ENCODE assay signal across 25 mouse cellular contexts in genomic region chr10:19901992-19902391, GRCm38 (mm10). TPM values are rescaled to one million over a fixed set of nuclear protein-coding genes. Genes with fewer than 3 reads are reported as not detected.
DNase-seq lines count a peak whose midpoint lies in the region; ATAC-seq and TF ChIP-seq lines count a peak whose summit lies in the region.
"Had no signal": no experiment of that assay in that cellular context is flagged by ENCODE, and none has a peak within 500 bp of the region (broad histone marks: within the 10 kb centered on the region; RNA-seq: fewer than 3 reads in every experiment).

No protein-coding gene starts in this region.

- ATAC-seq in intestine, embryonic 16.5 days: peak; percentile 73
- no peak for ATAC-seq in intestine, embryonic 15.5 days
- peak; percentile 45; the same call in 1 of the 2 replicates for ATAC-seq in liver, embryonic 16.5 days (ENCODE audit: low read depth)
- no peak for ATAC-seq in liver, embryonic 12.5 days
- peak; percentile 69 for ATAC-seq in intestine, postnatal 0 days
- ATAC-seq: activated CD4-positive, CD25-positive, alpha-beta regulatory T cell, adult 4 months; CD4-positive, CD25-positive, alpha-beta regulatory T cell, adult 4 months; forebrain, embryonic 13.5 days; forebrain, embryonic 15.5 days; forebrain, postnatal 0 days; Patski had no signal

- H3K27ac ChIP-seq in intestine, embryonic 16.5 days (ENCODE audit: low read length): no peak overlapping the region
- no peak overlapping the region for H3K27ac ChIP-seq in intestine, embryonic 15.5 days
- H3K27ac ChIP-seq in liver, embryonic 16.5 days (ENCODE audit: low read length): no peak overlapping the region
- no peak overlapping the region for H3K27ac ChIP-seq in liver, embryonic 12.5 days
- no peak overlapping the region for H3K27ac ChIP-seq in intestine, postnatal 0 days (ENCODE audit: low read depth, low read length)
- H3K27ac ChIP-seq: embryonic facial prominence, embryonic 10.5 days; embryonic facial prominence, embryonic 12.5 days; forebrain, embryonic 13.5 days; forebrain, embryonic 15.5 days had no signal

- no peak overlapping the region for H3K4me2 ChIP-seq in intestine, embryonic 16.5 days (ENCODE audit: low read depth, low read length)
- no peak overlapping the region for H3K4me2 ChIP-seq in intestine, embryonic 15.5 days (replicated peaks)
- H3K4me2 ChIP-seq in liver, embryonic 16.5 days (ENCODE audit: low read depth, low read length): no peak overlapping the region
- no peak overlapping the region for H3K4me2 ChIP-seq in liver, embryonic 12.5 days
- H3K4me2 ChIP-seq in intestine, postnatal 0 days (replicated peaks; ENCODE audit: low read depth): no peak overlapping the region
- H3K4me2 ChIP-seq: embryonic facial prominence, embryonic 12.5 days; forebrain, embryonic 13.5 days; forebrain, embryonic 15.5 days had no signal

- H3K9ac ChIP-seq in intestine, embryonic 16.5 days (ENCODE audit: low read depth, low read length): no peak overlapping the region
- H3K9ac ChIP-seq in intestine, embryonic 15.5 days: no peak overlapping the region
- H3K9ac ChIP-seq in liver, embryonic 16.5 days (ENCODE audit: low read depth, low read length): no peak overlapping the region
- H3K9ac ChIP-seq in liver, embryonic 12.5 days: no peak overlapping the region
- H3K9ac ChIP-seq in intestine, postnatal 0 days (ENCODE audit: low read depth, low read length): no peak overlapping the region
- H3K9ac ChIP-seq: embryonic facial prominence, embryonic 12.5 days; forebrain, embryonic 13.5 days; forebrain, embryonic 15.5 days; forebrain, postnatal 0 days had no signal

- peaks cover 2% of the 10 kb centered on the region; the same call in 1 of the 2 replicates for H3K4me1 ChIP-seq in intestine, embryonic 16.5 days (ENCODE audit: control insufficient read depth, insufficient read depth, low read length)
- H3K4me1 ChIP-seq in intestine, embryonic 15.5 days (replicated peaks): no peaks in the 10 kb centered on the region
- no peaks in the 10 kb centered on the region; the same call in none of the 2 replicates for H3K4me1 ChIP-seq in liver, embryonic 16.5 days (ENCODE audit: control insufficient read depth, low read depth, low read length)
- H3K4me1 ChIP-seq in liver, embryonic 12.5 days: peaks cover 8% of the 10 kb centered on the region
- no peaks in the 10 kb centered on the region for H3K4me1 ChIP-seq in intestine, postnatal 0 days (replicated peaks; ENCODE audit: control insufficient read depth, insufficient read depth, low read length)
- H3K4me1 ChIP-seq: embryonic facial prominence, embryonic 10.5 days; embryonic facial prominence, embryonic 12.5 days; forebrain, embryonic 13.5 days; forebrain, embryonic 15.5 days had no signal

- H3K4me3 ChIP-seq in intestine, embryonic 16.5 days (ENCODE audit: low read length): no peak overlapping the region
- H3K4me3 ChIP-seq in intestine, embryonic 15.5 days (replicated peaks): no peak overlapping the region
- no peak overlapping the region for H3K4me3 ChIP-seq in liver, embryonic 16.5 days (ENCODE audit: low read depth, low read length)
- no peak overlapping the region for H3K4me3 ChIP-seq in liver, embryonic 12.5 days
- H3K4me3 ChIP-seq in intestine, postnatal 0 days (ENCODE audit: low read depth, low read length): no peak overlapping the region
- H3K4me3 ChIP-seq: embryonic facial prominence, embryonic 10.5 days; embryonic facial prominence, embryonic 12.5 days; forebrain, embryonic 13.5 days; forebrain, embryonic 15.5 days had no signal

- no peaks in the 10 kb centered on the region for H3K27me3 ChIP-seq in intestine, embryonic 16.5 days (replicated peaks; ENCODE audit: control insufficient read depth, insufficient read depth, low read length)
- H3K27me3 ChIP-seq in intestine, embryonic 15.5 days (replicated peaks): no peaks in the 10 kb centered on the region
- H3K27me3 ChIP-seq in liver, embryonic 16.5 days (ENCODE audit: control insufficient read depth, insufficient read depth, low read depth, low read length): no peaks in the 10 kb centered on the region
- H3K27me3 ChIP-seq in liver, embryonic 12.5 days (replicated peaks): no peaks in the 10 kb centered on the region
- no peaks in the 10 kb centered on the region for H3K27me3 ChIP-seq in intestine, postnatal 0 days (replicated peaks; ENCODE audit: control insufficient read depth, insufficient read depth, low read length)
- H3K27me3 ChIP-seq: CH12.LX; embryonic facial prominence, embryonic 12.5 days; forebrain, embryonic 13.5 days; forebrain, embryonic 15.5 days; Patski had no signal

- WGBS in intestine, embryonic 16.5 days: 79% methylated on average over 7 of the region's 7 CpGs
- WGBS in intestine, embryonic 15.5 days: 78% methylated on average over 7 of the region's 7 CpGs
- 51% methylated on average over 7 of the region's 7 CpGs for WGBS in liver, embryonic 16.5 days (ENCODE audit: insufficient replicate concordance)
- WGBS in liver, embryonic 12.5 days (ENCODE audit: insufficient replicate concordance): 64% methylated on average over 7 of the region's 7 CpGs
- 56% methylated on average over 7 of the region's 7 CpGs for WGBS in intestine, postnatal 0 days

- H3K36me3 ChIP-seq in intestine, embryonic 16.5 days (ENCODE audit: control insufficient read depth, insufficient read depth, low read length): no peaks in the 10 kb centered on the region
- H3K36me3 ChIP-seq in intestine, embryonic 15.5 days: no peaks in the 10 kb centered on the region
- no peaks in the 10 kb centered on the region; the same call in 1 of the 2 replicates for H3K36me3 ChIP-seq in liver, embryonic 16.5 days (ENCODE audit: control insufficient read depth, insufficient read depth)
- H3K36me3 ChIP-seq in liver, embryonic 12.5 days: peaks cover 25% of the 10 kb centered on the region
- H3K36me3 ChIP-seq in intestine, postnatal 0 days (ENCODE audit: control insufficient read depth, insufficient read depth): peaks cover 20% of the 10 kb centered on the region; the same call in 1 of the 2 replicates
- H3K36me3 ChIP-seq: embryonic facial prominence, embryonic 12.5 days; forebrain, embryonic 15.5 days had no signal

- H3K9me3 ChIP-seq in intestine, embryonic 16.5 days (ENCODE audit: control insufficient read depth, low read length): no peaks in the 10 kb centered on the region
- no peaks in the 10 kb centered on the region for H3K9me3 ChIP-seq in intestine, embryonic 15.5 days
- no peaks in the 10 kb centered on the region for H3K9me3 ChIP-seq in liver, embryonic 16.5 days (replicated peaks; ENCODE audit: control insufficient read depth, low read length)
- H3K9me3 ChIP-seq in liver, embryonic 12.5 days (replicated peaks): no peaks in the 10 kb centered on the region
- no peaks in the 10 kb centered on the region for H3K9me3 ChIP-seq in intestine, postnatal 0 days (ENCODE audit: control insufficient read depth)
- H3K9me3 ChIP-seq: embryonic facial prominence, embryonic 10.5 days; embryonic facial prominence, embryonic 12.5 days; forebrain, embryonic 13.5 days; forebrain, embryonic 15.5 days; G1E had no signal

- peak; percentile 45 for DNase-seq in adrenal gland, adult 2 months
- no peak for DNase-seq in adrenal gland, postnatal 25 days
- DNase-seq in c-Kit-positive CD71-positive TER-119-positive erythroid progenitor cells, embryonic 14.5 days (ENCODE audit: low spot score): no peak
- DNase-seq: adrenal gland, postnatal 10 days; B cell, adult 2 months; cerebellum, adult 11 months; cerebellum, adult 18-20 months; cerebellum, adult 9-10 months; cerebellum, postnatal 10 days; cerebellum, postnatal 25 days; forebrain, postnatal 0 days had no signal

- TF ChIP-seq CTCF in intestine, postnatal 0 days (IDR thresholded peaks at IDR 0.05; ENCODE audit: low read depth): no peak

RNA-seq across cellular contexts. Expression of gene Pex7, which starts 5.5 kb away (rescaled TPM):
- 10 to 100 TPM; 44.8 to 47.5 TPM for total RNA-seq in adrenal gland, adult 2 months (2021)
- polyA plus RNA-seq in adrenal gland, adult 2 months (2012; rRNA removed): 114 and 169 TPM in 2 replicates
- 47.3 and 57.8 TPM in 2 replicates for total RNA-seq in adrenal gland, postnatal 25 days (2021)
- 51.4 and 57.0 TPM in 2 replicates for polyA plus RNA-seq in intestine, embryonic 16.5 days (2015; fragmentation: Nextera tagmentation; extraction: Ambion mirVana)
- polyA plus RNA-seq in intestine, embryonic 15.5 days (2015; fragmentation: Nextera tagmentation; extraction: Ambion mirVana): 48.8 and 50.3 TPM in 2 replicates
- polyA plus RNA-seq in liver, embryonic 16.5 days (2015; fragmentation: Nextera tagmentation; extraction: Ambion mirVana): 29.5 and 33.1 TPM in 2 replicates
- polyA plus RNA-seq in liver, embryonic 12.5 days (2016; fragmentation: Nextera tagmentation; extraction: Ambion mirVana): 29.7 and 30.9 TPM in 2 replicates
- polyA plus RNA-seq in intestine, postnatal 0 days (2015; fragmentation: Nextera tagmentation; extraction: Ambion mirVana): 61.7 and 63.8 TPM in 2 replicates

RNA-seq across cellular contexts. Expression of gene Map3k5, which starts 32.3 kb away (rescaled TPM):
- total RNA-seq in adrenal gland, adult 2 months (2021): 10 to 100 TPM; 19.9 to 36.9 TPM
- 2.8 and 3.3 TPM in 2 replicates for polyA plus RNA-seq in adrenal gland, adult 2 months (2012; rRNA removed)
- 20.3 and 22.9 TPM in 2 replicates for total RNA-seq in adrenal gland, postnatal 25 days (2021)
- polyA plus RNA-seq in intestine, embryonic 16.5 days (2015; fragmentation: Nextera tagmentation; extraction: Ambion mirVana): 1.2 and 1.4 TPM in 2 replicates
- polyA plus RNA-seq in intestine, embryonic 15.5 days (2015; fragmentation: Nextera tagmentation; extraction: Ambion mirVana): 1.9 and 2.4 TPM in 2 replicates
- 0.69 and 0.83 TPM in 2 replicates for polyA plus RNA-seq in liver, embryonic 16.5 days (2015; fragmentation: Nextera tagmentation; extraction: Ambion mirVana)
- polyA plus RNA-seq in liver, embryonic 12.5 days (2016; fragmentation: Nextera tagmentation; extraction: Ambion mirVana): 1.2 and 1.3 TPM in 2 replicates
- 1.5 and 1.8 TPM in 2 replicates for polyA plus RNA-seq in intestine, postnatal 0 days (2015; fragmentation: Nextera tagmentation; extraction: Ambion mirVana)

RNA-seq across cellular contexts. Expression of gene Slc35d3, which starts 50.7 kb away (rescaled TPM):
- total RNA-seq in adrenal gland, adult 2 months (2021): 10 to 100 TPM in 1 of 2 experiments, 1 to 10 TPM in 1; 7.9 to 14.5 TPM
- polyA plus RNA-seq in adrenal gland, adult 2 months (2012; rRNA removed): 39.9 and 40.1 TPM in 2 replicates
- 9.5 and 16.5 TPM in 2 replicates for total RNA-seq in adrenal gland, postnatal 25 days (2021)
- 0.36 and 0.49 TPM in 2 replicates for polyA plus RNA-seq in intestine, embryonic 16.5 days (2015; fragmentation: Nextera tagmentation; extraction: Ambion mirVana)
- 0.52 and 0.77 TPM in 2 replicates for polyA plus RNA-seq in intestine, embryonic 15.5 days (2015; fragmentation: Nextera tagmentation; extraction: Ambion mirVana)
- 1.6 and 1.7 TPM in 2 replicates for polyA plus RNA-seq in liver, embryonic 16.5 days (2015; fragmentation: Nextera tagmentation; extraction: Ambion mirVana)
- 9.9 and 10.0 TPM in 2 replicates for polyA plus RNA-seq in liver, embryonic 12.5 days (2016; fragmentation: Nextera tagmentation; extraction: Ambion mirVana)
- 0.58 and 0.61 TPM in 2 replicates for polyA plus RNA-seq in intestine, postnatal 0 days (2015; fragmentation: Nextera tagmentation; extraction: Ambion mirVana)
- polyA plus RNA-seq: activated CD4-positive, CD25-positive, alpha-beta regulatory T cell, adult 4 months; CD4-positive, CD25-positive, alpha-beta regulatory T cell, adult 4 months; G1E; Patski had no signal

Comparison
In these comparisons a context has a peak if more than half of its experiments do, and no peak if none do; other contexts are left out.
1. ATAC-seq: peak in intestine, embryonic 16.5 days (single experiment), liver, embryonic 16.5 days (single experiment) and intestine, postnatal 0 days (single experiment); none in intestine, embryonic 15.5 days (single experiment) and liver, embryonic 12.5 days (single experiment).